In the genomic region with DNA sequence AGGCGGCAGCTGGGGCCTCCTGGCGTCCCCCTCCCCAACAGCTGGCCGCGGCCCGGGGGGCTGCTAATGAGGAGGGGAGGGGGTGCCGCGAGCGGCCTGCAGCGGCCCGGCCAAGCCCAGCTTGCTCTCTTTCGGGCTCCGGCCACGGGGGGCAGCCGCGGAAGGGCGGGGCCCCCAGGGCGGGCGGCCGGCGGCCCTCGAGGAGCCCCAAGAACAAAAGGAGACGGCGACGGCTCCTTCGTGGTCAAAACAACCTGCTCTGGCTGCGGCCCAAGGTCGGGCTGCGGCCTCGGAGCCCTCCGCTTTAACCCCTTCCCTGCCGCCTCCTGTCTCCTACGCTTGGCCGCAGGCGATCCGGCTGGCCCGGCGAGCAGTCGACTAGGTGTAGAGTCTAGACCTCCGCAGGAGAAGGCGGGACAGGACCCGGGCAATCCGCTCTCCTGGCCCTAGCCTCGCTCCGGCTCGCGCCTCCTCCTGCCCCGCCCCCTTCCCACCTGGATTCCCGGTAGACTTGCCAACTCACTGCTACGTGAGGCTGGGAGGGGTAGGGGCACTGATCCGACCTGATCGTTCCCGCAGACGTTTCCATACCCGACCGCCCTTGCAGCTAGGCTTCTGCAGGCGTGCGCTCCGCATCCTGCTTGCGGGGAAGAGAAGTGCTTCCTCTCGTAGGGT, we compare ENCODE assay signal across 8 mouse cellular contexts. TPM values are rescaled to one million over a fixed set of nuclear protein-coding genes. Genes with fewer than 3 reads are reported as not detected.
A peak's percentile ranks its signal among the peaks of the same experiment; 100 is the strongest.
DNase-seq lines count a peak whose midpoint lies in the region; ATAC-seq and TF ChIP-seq lines count a peak whose summit lies in the region.

No protein-coding gene starts in this region.

- peak; percentile 72 for ATAC-seq in intestine, postnatal 0 days
- peak; percentile 58 for ATAC-seq in midbrain, embryonic 12.5 days (ENCODE audit: low FRiP score, low read depth)
- ATAC-seq in stomach, embryonic 16.5 days (ENCODE audit: insufficient read depth, low FRiP score): peak; percentile 86

- under 1% methylated on average over 52 of the region's 60 CpGs for WGBS in intestine, postnatal 0 days
- under 1% methylated on average over 57 of the region's 60 CpGs for WGBS in limb, embryonic 10.5 days
- under 1% methylated on average over 48 of the region's 60 CpGs for WGBS in midbrain, embryonic 12.5 days
- WGBS in stomach, embryonic 16.5 days: under 1% methylated on average over 60 of the region's 60 CpGs

- H3K27me3 ChIP-seq in intestine, postnatal 0 days (replicated peaks; ENCODE audit: control insufficient read depth, insufficient read depth, low read length): no peaks in the 10 kb centered on the region
- H3K27me3 ChIP-seq in limb, embryonic 10.5 days (ENCODE audit: low read depth, poor library complexity, severe bottlenecking): peaks cover 98% of the 10 kb centered on the region
- peaks cover 82% of the 10 kb centered on the region for H3K27me3 ChIP-seq in midbrain, embryonic 12.5 days
- peaks cover 43% of the 10 kb centered on the region for H3K27me3 ChIP-seq in stomach, embryonic 16.5 days (ENCODE audit: control insufficient read depth, insufficient read depth, low read length)

- H3K4me3 ChIP-seq in intestine, postnatal 0 days (ENCODE audit: low read depth, low read length): peak overlapping the region; percentile 87
- peak overlapping the region; percentile 67 for H3K4me3 ChIP-seq in limb, embryonic 10.5 days
- H3K4me3 ChIP-seq in midbrain, embryonic 12.5 days: peak overlapping the region; percentile 49
- H3K4me3 ChIP-seq in stomach, embryonic 16.5 days (replicated peaks; ENCODE audit: low read length): peak overlapping the region; percentile 70

- H3K4me2 ChIP-seq in intestine, postnatal 0 days (replicated peaks; ENCODE audit: low read depth): peak overlapping the region; percentile 95
- peak overlapping the region; percentile 74 for H3K4me2 ChIP-seq in midbrain, embryonic 12.5 days (replicated peaks)
- peak overlapping the region; percentile 99 for H3K4me2 ChIP-seq in stomach, embryonic 16.5 days (ENCODE audit: low read depth, low read length)

- peak; percentile 72 to 87 for DNase-seq in adrenal gland, adult (ENCODE audit: inconsistent age in 2 of 2, low spot score in 1 of 2)
- DNase-seq in adrenal gland, adult 8-10 months: no peak
- peak; percentile 74 to 79 for DNase-seq in cerebellum, postnatal 36 days
- DNase-seq in gastrocnemius, postnatal 10 days: peak; percentile 69
- peak; percentile 75 for DNase-seq in limb, embryonic 10.5 days (ENCODE audit: low spot score)

- peak overlapping the region; percentile 97 for H3K27ac ChIP-seq in intestine, postnatal 0 days (ENCODE audit: low read depth, low read length)
- peak overlapping the region; percentile 86 for H3K27ac ChIP-seq in limb, embryonic 10.5 days
- no peak overlapping the region for H3K27ac ChIP-seq in midbrain, embryonic 12.5 days (replicated peaks)
- peak overlapping the region; percentile 80 for H3K27ac ChIP-seq in stomach, embryonic 16.5 days (ENCODE audit: low read length)

- H3K9me3 ChIP-seq in intestine, postnatal 0 days (ENCODE audit: control insufficient read depth): no peaks in the 10 kb centered on the region
- no peaks in the 10 kb centered on the region for H3K9me3 ChIP-seq in limb, embryonic 10.5 days (replicated peaks)
- no peaks in the 10 kb centered on the region for H3K9me3 ChIP-seq in midbrain, embryonic 12.5 days
- no peaks in the 10 kb centered on the region for H3K9me3 ChIP-seq in stomach, embryonic 16.5 days (replicated peaks; ENCODE audit: control insufficient read depth, low read length)

- H3K9ac ChIP-seq in intestine, postnatal 0 days (ENCODE audit: low read depth, low read length): peak overlapping the region; percentile 93
- peak overlapping the region; percentile 50 for H3K9ac ChIP-seq in midbrain, embryonic 12.5 days (replicated peaks)
- H3K9ac ChIP-seq in stomach, embryonic 16.5 days (ENCODE audit: low read length): peak overlapping the region; percentile 88

- 0 out of 2 replicates have a peak, but pooled peaks cover 2% of the 10 kb centered on the region for H3K4me1 ChIP-seq in intestine, postnatal 0 days (replicated peaks; ENCODE audit: control insufficient read depth, insufficient read depth, low read length)
- H3K4me1 ChIP-seq in limb, embryonic 10.5 days: peaks cover 48% of the 10 kb centered on the region
- H3K4me1 ChIP-seq in midbrain, embryonic 12.5 days: peaks cover 37% of the 10 kb centered on the region
- H3K4me1 ChIP-seq in stomach, embryonic 16.5 days (ENCODE audit: control insufficient read depth, insufficient read depth, low read length): peaks cover 35% of the 10 kb centered on the region

- TF ChIP-seq CTCF in intestine, postnatal 0 days (IDR thresholded peaks at IDR 0.05; ENCODE audit: low read depth): no peak

- H3K36me3 ChIP-seq in intestine, postnatal 0 days (ENCODE audit: control insufficient read depth, insufficient read depth): no peaks in the 10 kb centered on the region; the same call in 1 of the 2 replicates
- H3K36me3 ChIP-seq in limb, embryonic 10.5 days: no peaks in the 10 kb centered on the region
- H3K36me3 ChIP-seq in midbrain, embryonic 12.5 days: no peaks in the 10 kb centered on the region
- no peaks in the 10 kb centered on the region for H3K36me3 ChIP-seq in stomach, embryonic 16.5 days (ENCODE audit: control insufficient read depth, insufficient read depth, low read length)

RNA-seq across cellular contexts. Expression of a gene that starts 2.1 kb away (rescaled TPM):
- 10 to 100 TPM; 42.7 to 52.9 (median 43.2) TPM for total RNA-seq in adrenal gland, adult 8-10 months (2022)
- 10 to 100 TPM; 40.8 to 59.3 TPM for total RNA-seq in gastrocnemius, postnatal 10 days (2021)
- polyA plus RNA-seq in intestine, postnatal 0 days (2015; fragmentation: Nextera tagmentation; extraction: Ambion mirVana): 6.9 and 7.1 TPM in 2 replicates
- 1.5 and 2.0 TPM in 2 replicates for polyA plus RNA-seq in limb, embryonic 10.5 days (2016; fragmentation: Nextera tagmentation; extraction: Ambion mirVana)
- polyA plus RNA-seq in midbrain, embryonic 12.5 days (2016; fragmentation: Nextera tagmentation; extraction: Ambion mirVana): 2.4 and 2.7 TPM in 2 replicates
- polyA plus RNA-seq in stomach, embryonic 16.5 days (2015; fragmentation: Nextera tagmentation; extraction: Ambion mirVana): 2.9 and 3.4 TPM in 2 replicates

RNA-seq across cellular contexts. Expression of a gene that starts 41.7 kb away (rescaled TPM):
- 10 to 100 TPM; 27.5 to 51.1 (median 40.9) TPM for total RNA-seq in adrenal gland, adult 8-10 months (2022)
- total RNA-seq in gastrocnemius, postnatal 10 days (2021): 1 to 10 TPM; 2.9 to 4.1 TPM
- polyA plus RNA-seq in intestine, postnatal 0 days (2015; fragmentation: Nextera tagmentation; extraction: Ambion mirVana): 2.5 and 3.8 TPM in 2 replicates
- 1.1 and 1.3 TPM in 2 replicates for polyA plus RNA-seq in limb, embryonic 10.5 days (2016; fragmentation: Nextera tagmentation; extraction: Ambion mirVana)
- polyA plus RNA-seq in midbrain, embryonic 12.5 days (2016; fragmentation: Nextera tagmentation; extraction: Ambion mirVana): 4.2 and 5.6 TPM in 2 replicates
- 5.7 and 6.9 TPM in 2 replicates for polyA plus RNA-seq in stomach, embryonic 16.5 days (2015; fragmentation: Nextera tagmentation; extraction: Ambion mirVana)
